8 mouse cellular contexts compared by ENCODE assay signal in genomic region chr8:3718559-3718958, GRCm38 (mm10). TPM values are rescaled to one million over a fixed set of nuclear protein-coding genes. Genes with fewer than 3 reads are reported as not detected.
A peak's percentile ranks its signal among the peaks of the same experiment; 100 is the strongest.
DNase-seq lines count a peak whose midpoint lies in the region; ATAC-seq lines count a peak whose summit lies in the region.

No protein-coding gene starts in this region.

- ATAC-seq in limb, embryonic 11.5 days (ENCODE audit: insufficient number of reproducible peaks, low FRiP score, low TSS enrichment, low read depth): no peak
- 0 out of 2 replicates have a peak, but pooled peaks have one; percentile 33 for ATAC-seq in stomach, embryonic 14.5 days (ENCODE audit: insufficient number of reproducible peaks, insufficient read depth, low FRiP score, low read depth)

- 12% methylated on average over 14 of the region's 14 CpGs for WGBS in limb, embryonic 11.5 days
- WGBS in stomach, embryonic 14.5 days: 13% methylated on average over 14 of the region's 14 CpGs

- no peaks in the 10 kb centered on the region for H3K36me3 ChIP-seq in limb, embryonic 11.5 days (ENCODE audit: control insufficient read depth, insufficient read depth, low read length)
- H3K36me3 ChIP-seq in stomach, embryonic 14.5 days (ENCODE audit: control insufficient read depth, insufficient read depth, low read length): no peaks in the 10 kb centered on the region

- peak; percentile 35 to 56 for DNase-seq in urinary bladder, adult 18-20 months (ENCODE audit: low spot score in 2 of 2)
- no peak for DNase-seq in urinary bladder, postnatal 10 days (ENCODE audit: low spot score)
- DNase-seq in cerebellum, postnatal 36 days: peak; percentile 64 to 68
- peak; percentile 68 for DNase-seq in gastrocnemius, postnatal 10 days
- peak; percentile 71 for DNase-seq in kidney, adult 18-20 months
- DNase-seq in limb, embryonic 11.5 days (ENCODE audit: low spot score): peak; percentile 77
- peak; percentile 72 for DNase-seq in naive thymus-derived CD4-positive, alpha-beta T cell, adult 2 months (ENCODE audit: low read depth)

- H3K4me3 ChIP-seq in limb, embryonic 11.5 days (ENCODE audit: low read depth, low read length): no peak overlapping the region
- H3K4me3 ChIP-seq in stomach, embryonic 14.5 days (ENCODE audit: low read depth, low read length): no peak overlapping the region

- no peaks in the 10 kb centered on the region for H3K27me3 ChIP-seq in limb, embryonic 11.5 days (ENCODE audit: control insufficient read depth, insufficient read depth, low read length)
- H3K27me3 ChIP-seq in stomach, embryonic 14.5 days (ENCODE audit: control insufficient read depth, insufficient read depth, low read length): no peaks in the 10 kb centered on the region

- H3K4me1 ChIP-seq in limb, embryonic 11.5 days (ENCODE audit: control insufficient read depth, insufficient read depth, low read length): no peaks in the 10 kb centered on the region
- no peaks in the 10 kb centered on the region for H3K4me1 ChIP-seq in stomach, embryonic 14.5 days (ENCODE audit: control insufficient read depth, insufficient read depth, low read length)

- H3K9ac ChIP-seq in limb, embryonic 11.5 days (ENCODE audit: low read length): no peak overlapping the region
- H3K9ac ChIP-seq in stomach, embryonic 14.5 days (replicated peaks; ENCODE audit: low read depth, low read length): no peak overlapping the region

- no peaks in the 10 kb centered on the region for H3K9me3 ChIP-seq in limb, embryonic 11.5 days (ENCODE audit: control insufficient read depth, low read length)
- H3K9me3 ChIP-seq in stomach, embryonic 14.5 days (ENCODE audit: control insufficient read depth, low read depth, low read length): no peaks in the 10 kb centered on the region

- H3K27ac ChIP-seq in limb, embryonic 11.5 days (replicated peaks; ENCODE audit: low read depth, low read length): no peak overlapping the region
- no peak overlapping the region for H3K27ac ChIP-seq in stomach, embryonic 14.5 days (ENCODE audit: low read length)

- H3K4me2 ChIP-seq in limb, embryonic 11.5 days (ENCODE audit: low read depth, severe bottlenecking): no peak overlapping the region
- H3K4me2 ChIP-seq in stomach, embryonic 14.5 days (replicated peaks; ENCODE audit: low read depth, low read length): no peak overlapping the region

RNA-seq across cellular contexts. Expression of gene Clec4g, which starts 1.9 kb away (rescaled TPM):
- not detected for total RNA-seq in gastrocnemius, postnatal 10 days (2021)
- polyA plus RNA-seq in limb, embryonic 11.5 days (2014; fragmentation: Nextera tagmentation; extraction: Ambion mirVana): 0.16 TPM in 1 of 2 replicates, not detected in the other
- polyA plus RNA-seq in stomach, embryonic 14.5 days (2014; fragmentation: Nextera tagmentation; extraction: Ambion mirVana): not detected in 2 replicates

RNA-seq across cellular contexts. Expression of gene Fcer2a, which starts 24.6 kb away (rescaled TPM):
- total RNA-seq in gastrocnemius, postnatal 10 days (2021): 1 to 10 TPM; 1.1 to 1.4 TPM
- 0.24 TPM in 1 of 2 replicates, not detected in the other for polyA plus RNA-seq in limb, embryonic 11.5 days (2014; fragmentation: Nextera tagmentation; extraction: Ambion mirVana)
- polyA plus RNA-seq in stomach, embryonic 14.5 days (2014; fragmentation: Nextera tagmentation; extraction: Ambion mirVana): not detected in 2 replicates

RNA-seq across cellular contexts. Expression of gene Cd209a, which starts 30.2 kb away (rescaled TPM):
- not detected for total RNA-seq in gastrocnemius, postnatal 10 days (2021)
- not detected in 2 replicates for polyA plus RNA-seq in limb, embryonic 11.5 days (2014; fragmentation: Nextera tagmentation; extraction: Ambion mirVana)
- not detected in 2 replicates for polyA plus RNA-seq in stomach, embryonic 14.5 days (2014; fragmentation: Nextera tagmentation; extraction: Ambion mirVana)

RNA-seq across cellular contexts. Expression of gene Trappc5, which starts 42.5 kb away (rescaled TPM):
- 10 to 100 TPM; 24.2 to 24.9 TPM for total RNA-seq in gastrocnemius, postnatal 10 days (2021)
- polyA plus RNA-seq in limb, embryonic 11.5 days (2014; fragmentation: Nextera tagmentation; extraction: Ambion mirVana): 31.9 and 36.5 TPM in 2 replicates
- polyA plus RNA-seq in stomach, embryonic 14.5 days (2014; fragmentation: Nextera tagmentation; extraction: Ambion mirVana): 27.5 and 30.6 TPM in 2 replicates

RNA-seq across cellular contexts. Expression of gene Fcor, which starts 46.4 kb away (rescaled TPM):
- 1 to 10 TPM; 1.6 to 2.0 TPM for total RNA-seq in gastrocnemius, postnatal 10 days (2021)
- 11.0 and 14.1 TPM in 2 replicates for polyA plus RNA-seq in limb, embryonic 11.5 days (2014; fragmentation: Nextera tagmentation; extraction: Ambion mirVana)
- 15.2 and 19.4 TPM in 2 replicates for polyA plus RNA-seq in stomach, embryonic 14.5 days (2014; fragmentation: Nextera tagmentation; extraction: Ambion mirVana)
